Mouse (Mus musculus) hindbrain, embryonic 11.5 days (tissue): Measurements from ENCODE around the gene Coq2. TPM values are rescaled to one million over a fixed set of nuclear protein-coding genes. Genes with fewer than 3 reads are reported as not detected.

Experiments used
- ATAC-seq: fragments of 200-750 bp; cut with Nextera tagmentation; 2 replicates; pipeline ENCODE4 v1.8.0; 2017; ENCODE audit warnings: mild to moderate bottlenecking, moderate TSS enrichment, moderate library complexity; ENCODE audit not compliant: low FRiP score
- DNase-seq: peaks from one replicate; pipeline ENCODE4 v3.0.0-alpha.2; 2015; ENCODE audit warnings: low spot score
- H3K27ac ChIP-seq: fragments of 300-500 bp; sonication (generic); 2 replicates; pipeline ENCODE4 v1.5.1; 2014; ENCODE audit warnings: mild to moderate bottlenecking, low read depth, low read length
- H3K27me3 ChIP-seq: fragments of 300-500 bp; sonication (generic); 2 replicates; pipeline ENCODE4 v1.6.1; 2014; ENCODE audit warnings: mild to moderate bottlenecking, low read length, moderate library complexity, mixed read lengths; ENCODE audit not compliant: control insufficient read depth, insufficient read depth
- H3K36me3 ChIP-seq: fragments of 300-500 bp; sonication (generic); 2 replicates; pipeline ENCODE4 v1.6.1; 2014; ENCODE audit warnings: mild to moderate bottlenecking, low read length, moderate library complexity, mixed read lengths; ENCODE audit not compliant: control insufficient read depth, insufficient read depth
- H3K4me1 ChIP-seq: fragments of 300-500 bp; sonication (generic); replicated peaks from 2 replicates; pipeline ENCODE4 v1.6.1; 2014; ENCODE audit warnings: low read length, mixed read lengths; ENCODE audit not compliant: control insufficient read depth, insufficient read depth
- H3K4me2 ChIP-seq: fragments of 300-500 bp; sonication (generic); replicated peaks from 2 replicates; pipeline ENCODE4 v1.6.1; 2014; ENCODE audit warnings: mild to moderate bottlenecking, low read depth, low read length
- H3K4me3 ChIP-seq: fragments of 300-500 bp; sonication (generic); 2 replicates; pipeline ENCODE4 v1.5.1; 2014; ENCODE audit warnings: low read depth, low read length
- H3K9ac ChIP-seq: fragments of 300-500 bp; sonication (generic); 2 replicates; pipeline ENCODE4 v1.6.1; 2014; ENCODE audit warnings: low read depth, low read length
- H3K9me3 ChIP-seq: fragments of 300-500 bp; sonication (generic); 2 replicates; pipeline ENCODE4 v1.6.1; 2016; ENCODE audit warnings: low read length; ENCODE audit not compliant: control insufficient read depth
- WGBS: fragments of 180-500 bp; shearing (Covaris S2); extraction: QIAGEN DNeasy Blood & Tissue Kit; methylation state at CpG from one replicate; pipeline ENCODE4 v1.1.7; 2014; 5-methylcytosine and 5-hydroxymethylcytosine counted together
- polyA plus RNA-seq: library from polyadenylated mRNA; unstranded; fragments of >200 nt; fragmentation: Nextera tagmentation; extraction: Ambion mirVana; gene quantifications from 2 replicates; pipeline ENCODE4 v1.2.1, GENCODE M21; 2014

Gene Coq2
- polyA plus RNA-seq, 1 experiment from 2014 or later: 48.4 TPM

- no peaks in the 10 kb centered on the region for H3K9me3 ChIP-seq
- H3K36me3 ChIP-seq: no peaks in the 10 kb centered on the region
- 92% methylated on average over 3 of the region's 3 CpGs for WGBS
- no peaks in the 10 kb centered on the region for H3K27me3 ChIP-seq
- no peak overlapping the region for H3K27ac ChIP-seq
- no peak for DNase-seq
- no peak for ATAC-seq
- H3K4me3 ChIP-seq: no peak overlapping the region
- H3K9ac ChIP-seq: no peak overlapping the region
- no peak overlapping the region for H3K4me2 ChIP-seq
- no peaks in the 10 kb centered on the region for H3K4me1 ChIP-seq
Measured at GRCm38 (mm10) chr5:100702325-100702724, 27.4 kb upstream of the Coq2 start.

- H3K36me3 ChIP-seq: no peaks in the 10 kb centered on the region
- H3K27ac ChIP-seq: no peak overlapping the region
- H3K4me2 ChIP-seq: no peak overlapping the region
- no peak overlapping the region for H3K4me3 ChIP-seq
- H3K4me1 ChIP-seq: no peaks in the 10 kb centered on the region
- H3K9ac ChIP-seq: no peak overlapping the region
- no peak for DNase-seq
- no peaks in the 10 kb centered on the region for H3K9me3 ChIP-seq
- H3K27me3 ChIP-seq: no peaks in the 10 kb centered on the region
- no peak for ATAC-seq
- WGBS: 88% methylated on average over 12 of the region's 13 CpGs
Measured at GRCm38 (mm10) chr5:100700861-100701620, 26.1 kb upstream of the Coq2 start.

- Histone ChIP-seq H3K9ac (no peak overlapping the region), H3K27me3 (no peaks in the 10 kb centered on the region), H3K4me1 (no peaks in the 10 kb centered on the region), H3K4me2 (no peak overlapping the region), H3K4me3 (no peak overlapping the region), H3K9me3 (no peaks in the 10 kb centered on the region), H3K27ac (no peak overlapping the region), H3K36me3 (no peaks in the 10 kb centered on the region)
- 78% methylated on average over 2 of the region's 2 CpGs for WGBS
- ATAC-seq (no peak), DNase-seq (no peak)
Measured at GRCm38 (mm10) chr5:100697886-100698285, 22.9 kb upstream of the Coq2 start.

GRCm38 (mm10) chr5:100697398-100697797 lies 22.5 kb upstream of the Coq2 start:
- H3K4me2 ChIP-seq: no peak overlapping the region
- no peak overlapping the region for H3K4me3 ChIP-seq
- H3K9me3 ChIP-seq: no peaks in the 10 kb centered on the region
- no peaks in the 10 kb centered on the region for H3K4me1 ChIP-seq
- H3K27ac ChIP-seq: no peak overlapping the region
- 78% methylated on average over 2 of the region's 2 CpGs for WGBS
- H3K36me3 ChIP-seq: no peaks in the 10 kb centered on the region
- H3K9ac ChIP-seq: no peak overlapping the region
- H3K27me3 ChIP-seq: no peaks in the 10 kb centered on the region
- ATAC-seq: no peak
- no peak for DNase-seq

- 63% methylated on average over 4 of the region's 4 CpGs for WGBS
- H3K36me3 ChIP-seq: no peaks in the 10 kb centered on the region
Measured at GRCm38 (mm10) chr5:100685631-100686030, 10.7 kb upstream of the Coq2 start.

GRCm38 (mm10) chr5:100680542-100680933 lies 5.6 kb upstream of the Coq2 start:
- H3K36me3 ChIP-seq: no peaks in the 10 kb centered on the region
- 80% methylated on average over 6 of the region's 6 CpGs for WGBS
- no peak overlapping the region for H3K9ac ChIP-seq
- H3K4me3 ChIP-seq: no peak overlapping the region
- H3K9me3 ChIP-seq: no peaks in the 10 kb centered on the region
- ATAC-seq: no peak
- no peak overlapping the region for H3K4me2 ChIP-seq
- DNase-seq: no peak
- no peaks in the 10 kb centered on the region for H3K27me3 ChIP-seq
- H3K27ac ChIP-seq: no peak overlapping the region
- H3K4me1 ChIP-seq: no peaks in the 10 kb centered on the region

More at GRCm38 (mm10) chr5:100685631-100686030, 10.7 kb upstream of the Coq2 start:
- no peaks in the 10 kb centered on the region for H3K27me3 ChIP-seq
- H3K4me3 ChIP-seq: no peak overlapping the region
- H3K4me1 ChIP-seq: no peaks in the 10 kb centered on the region
- H3K9me3 ChIP-seq: no peaks in the 10 kb centered on the region
- no peak for ATAC-seq
- no peak overlapping the region for H3K4me2 ChIP-seq
- H3K9ac ChIP-seq: no peak overlapping the region
- no peak for DNase-seq
- H3K27ac ChIP-seq: no peak overlapping the region

DNA sequence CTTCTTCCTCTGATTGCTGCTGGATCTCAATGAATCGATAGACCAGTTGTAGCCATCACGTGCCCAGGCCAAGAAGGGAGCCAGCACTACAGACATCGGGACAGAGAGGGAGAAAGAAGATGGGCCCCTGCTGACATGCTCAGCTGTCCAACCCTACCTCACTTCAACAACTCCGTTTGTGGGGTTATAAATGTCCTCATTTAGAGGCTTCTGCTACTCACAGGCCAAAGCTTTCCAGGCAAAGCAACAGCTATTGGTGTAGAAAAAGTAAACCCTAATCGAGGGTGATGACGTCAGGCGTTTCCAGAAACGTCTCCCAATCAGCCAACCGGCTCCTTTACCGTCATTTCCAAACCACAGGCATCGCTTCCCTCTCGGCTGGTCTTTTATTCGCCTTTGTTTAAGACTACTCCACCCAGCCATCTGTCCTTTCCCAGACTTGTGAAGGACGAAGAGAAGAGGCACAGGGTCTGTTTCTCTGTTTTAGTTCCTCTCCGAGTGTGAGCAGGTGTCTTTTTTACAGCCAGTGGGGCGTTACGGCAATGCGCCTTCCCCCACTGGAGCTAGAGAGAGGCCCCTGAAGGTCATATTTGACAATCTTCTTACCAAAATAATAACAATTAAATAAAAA lies 5.1 kb upstream of the Coq2 start:
- Histone ChIP-seq H3K27me3 (no peaks in the 10 kb centered on the region), H3K27ac (no peak overlapping the region), H3K4me2 (no peak overlapping the region), H3K9ac (no peak overlapping the region), H3K36me3 (no peaks in the 10 kb centered on the region), H3K9me3 (no peaks in the 10 kb centered on the region), H3K4me1 (no peaks in the 10 kb centered on the region), H3K4me3 (no peak overlapping the region)
- DNase-seq (no peak), ATAC-seq (no peak)
- WGBS: 65% methylated on average over 18 of the region's 18 CpGs

DNA sequence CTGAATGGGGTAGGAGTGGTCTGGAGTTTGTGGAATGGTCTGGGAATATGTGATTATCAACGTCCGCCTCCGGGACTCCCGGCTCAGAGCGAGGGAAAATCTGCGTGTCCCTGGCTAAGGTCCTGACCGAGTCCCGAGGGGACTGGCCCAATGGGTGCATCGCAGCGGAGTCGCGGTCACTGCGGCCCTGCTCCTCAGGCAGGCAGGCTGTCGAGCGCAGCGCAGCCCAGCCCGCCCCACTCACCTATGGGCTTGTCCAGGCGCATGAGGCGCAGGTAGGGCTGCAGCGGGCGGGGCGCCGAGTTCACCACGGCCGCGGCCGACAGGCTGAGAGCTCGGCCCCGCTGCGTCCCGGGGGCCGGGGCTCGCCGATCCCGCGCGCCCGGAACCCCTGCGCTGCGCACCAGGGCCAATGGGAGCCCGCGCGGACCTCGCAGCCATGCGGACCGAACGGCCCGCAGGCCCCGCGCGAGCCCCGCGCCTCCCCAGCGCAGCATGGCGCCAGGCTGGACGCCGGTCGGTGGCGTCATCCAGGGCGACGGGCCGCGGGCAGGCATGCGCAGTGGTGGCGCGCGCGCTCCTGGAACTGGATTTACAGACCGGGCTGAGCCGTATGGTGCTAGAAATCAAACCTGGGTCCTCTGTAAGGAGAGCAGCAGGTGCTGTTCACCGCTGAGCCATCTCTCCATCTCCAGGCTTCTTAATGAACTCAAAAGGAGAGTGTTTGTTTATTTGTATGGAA lies 1.0 kb downstream of the Coq2 start:
- no peaks in the 10 kb centered on the region for H3K36me3 ChIP-seq
- ATAC-seq: peak; percentile 96
- no peaks in the 10 kb centered on the region for H3K9me3 ChIP-seq
- H3K4me2 ChIP-seq: peak overlapping the region; percentile 51
- H3K27ac ChIP-seq: no peak overlapping the region; the same call in 1 of the 2 replicates
- DNase-seq: peak; percentile 92
- under 1% methylated on average over 56 of the region's 71 CpGs for WGBS
- no peaks in the 10 kb centered on the region for H3K27me3 ChIP-seq
- H3K4me1 ChIP-seq: 0 out of 2 replicates have a peak, but pooled peaks cover 3% of the 10 kb centered on the region
- peak overlapping the region; percentile 81 for H3K4me3 ChIP-seq
- peak overlapping the region; percentile 93 for H3K9ac ChIP-seq
